Mouse (Mus musculus) hindbrain, embryonic 13.5 days (tissue): ENCODE measurements around the gene Gapdh. TPM values are rescaled to one million over a fixed set of nuclear protein-coding genes. Genes with fewer than 3 reads are reported as not detected.
A peak's percentile ranks its signal among the peaks of the same experiment; 100 is the strongest.

ENCODE experiments used
- ATAC-seq: fragments of 200-750 bp; cut with Nextera tagmentation; 2 replicates; pipeline ENCODE4 v1.8.0; 2017; ENCODE audit warnings: moderate TSS enrichment; ENCODE audit not compliant: low FRiP score
- H3K27ac ChIP-seq: fragments of 300-500 bp; sonication (generic); 2 replicates; pipeline ENCODE4 v1.5.1; 2015; ENCODE audit warnings: inconsistent platforms, mild to moderate bottlenecking, moderate library complexity
- H3K27me3 ChIP-seq: fragments of 300-500 bp; sonication (generic); 2 replicates; pipeline ENCODE4 v1.6.1; 2015; ENCODE audit warnings: mild to moderate bottlenecking, inconsistent platforms
- H3K36me3 ChIP-seq: fragments of 300-500 bp; sonication (generic); 2 replicates; pipeline ENCODE4 v1.6.1; 2015; ENCODE audit warnings: mild to moderate bottlenecking, inconsistent platforms
- H3K4me1 ChIP-seq: fragments of 300-500 bp; sonication (generic); replicated peaks from 2 replicates; pipeline ENCODE4 v1.6.1; 2015; ENCODE audit warnings: inconsistent platforms
- H3K4me2 ChIP-seq: fragments of 300-500 bp; sonication (generic); 2 replicates; pipeline ENCODE4 v1.6.1; 2015; ENCODE audit warnings: inconsistent platforms, mild to moderate bottlenecking, moderate library complexity
- H3K4me3 ChIP-seq: fragments of 300-500 bp; sonication (generic); 2 replicates; pipeline ENCODE4 v1.5.1; 2015; ENCODE audit warnings: mild to moderate bottlenecking, inconsistent platforms
- H3K9ac ChIP-seq: fragments of 300-500 bp; sonication (generic); 2 replicates; pipeline ENCODE4 v1.6.1; 2015; ENCODE audit warnings: mild to moderate bottlenecking, inconsistent platforms
- H3K9me3 ChIP-seq: fragments of 300-500 bp; sonication (generic); 2 replicates; pipeline ENCODE4 v1.6.1; 2016; ENCODE audit warnings: inconsistent platforms
- WGBS: fragments of 180-500 bp; shearing (Covaris S2); methylation state at CpG from one replicate; pipeline ENCODE4 v1.1.7; 2015; 5-methylcytosine and 5-hydroxymethylcytosine counted together
- polyA plus RNA-seq: library from polyadenylated mRNA; unstranded; fragments of >200 nt; fragmentation: Nextera tagmentation; extraction: Ambion mirVana; gene quantifications from 2 replicates; pipeline ENCODE4 v1.2.1, GENCODE M21; 2015

Gapdh gene
- polyA plus RNA-seq, 1 experiment from 2014 or later: 1,320 TPM

- Histone ChIP-seq H3K27me3 (no peaks in the 10 kb centered on the region), H3K36me3 (peaks cover 42% of the 10 kb centered on the region), H3K9ac (peak within 1 kb of the TSS; percentile 97), H3K4me1 (peaks cover 49% of the 10 kb centered on the region), H3K4me2 (peak within 1 kb of the TSS; percentile 95), H3K4me3 (peak within 1 kb of the TSS; percentile 90), H3K27ac (peak within 1 kb of the TSS; percentile 95), H3K9me3 (no peaks in the 10 kb centered on the region)
- peak; percentile 95 for ATAC-seq
- WGBS: 0% methylated on average over 16 of the region's 16 CpGs
These were observed 21.3 kb downstream of the Gapdh start, which contains the start of gene Iffo1 for GRCm38 (mm10) chr6:125145001-125145400. Iffo1 (plus strand) TSS chr6:125145241.

GRCm38 (mm10) chr6:125143904-125144303 lies 22.4 kb downstream of the Gapdh start:
- no peaks in the 10 kb centered on the region for H3K27me3 ChIP-seq
- whole genome bisulfite sequencing: 86% methylated on average over 9 of the region's 9 CpGs
- peaks cover 40% of the 10 kb centered on the region for H3K4me1 ChIP-seq
- no peaks in the 10 kb centered on the region for H3K9me3 ChIP-seq
- no peak for ATAC-seq
- H3K4me3 ChIP-seq: no peak overlapping the region
- no peak overlapping the region for H3K4me2 ChIP-seq
- H3K9ac ChIP-seq: no peak overlapping the region
- no peak overlapping the region; the same call in 1 of the 2 replicates for H3K27ac ChIP-seq
- H3K36me3 ChIP-seq: peaks cover 46% of the 10 kb centered on the region

- H3K4me2 ChIP-seq: no peak overlapping the region
- WGBS: 85% methylated on average over 3 of the region's 3 CpGs
- H3K36me3 ChIP-seq: peaks cover 53% of the 10 kb centered on the region
- no peak for ATAC-seq
- no peak overlapping the region for H3K9ac ChIP-seq
- peaks cover 32% of the 10 kb centered on the region for H3K4me1 ChIP-seq
- H3K4me3 ChIP-seq: no peak overlapping the region
- H3K27ac ChIP-seq: no peak overlapping the region
- H3K27me3 ChIP-seq: no peaks in the 10 kb centered on the region
- H3K9me3 ChIP-seq: no peaks in the 10 kb centered on the region
These were observed 23.1 kb downstream of the Gapdh start for GRCm38 (mm10) chr6:125143128-125143527.

- no peak for ATAC-seq
These were observed 23.8 kb downstream of the Gapdh start for GRCm38 (mm10) chr6:125142436-125142835.

GRCm38 (mm10) chr6:125139747-125140146 lies 26.5 kb downstream of the Gapdh start:
- no peaks in the 10 kb centered on the region for H3K27me3 ChIP-seq
- H3K36me3 ChIP-seq: peaks cover 84% of the 10 kb centered on the region
- H3K4me3 ChIP-seq: no peak overlapping the region
- H3K9ac ChIP-seq: no peak overlapping the region
- H3K27ac ChIP-seq: no peak overlapping the region
- H3K4me2 ChIP-seq: no peak overlapping the region
- peaks cover 5% of the 10 kb centered on the region for H3K4me1 ChIP-seq
- H3K9me3 ChIP-seq: no peaks in the 10 kb centered on the region
- no peak for ATAC-seq
- 97% methylated on average over 7 of the region's 7 CpGs for WGBS

More at GRCm38 (mm10) chr6:125142436-125142835, 23.8 kb downstream of the Gapdh start:
- Histone ChIP-seq H3K27ac (no peak overlapping the region), H3K9ac (no peak overlapping the region), H3K4me3 (no peak overlapping the region), H3K4me1 (peaks cover 25% of the 10 kb centered on the region), H3K27me3 (no peaks in the 10 kb centered on the region), H3K4me2 (no peak overlapping the region), H3K36me3 (peaks cover 60% of the 10 kb centered on the region), H3K9me3 (no peaks in the 10 kb centered on the region)
- WGBS: 95% methylated on average over 8 of the region's 8 CpGs

GRCm38 (mm10) chr6:125137002-125137671 lies 29.1 kb downstream of the Gapdh start:
- no peak for ATAC-seq
- 90% methylated on average over 19 of the region's 19 CpGs for WGBS
- Histone ChIP-seq H3K27ac (no peak overlapping the region), H3K9me3 (no peaks in the 10 kb centered on the region), H3K4me2 (no peak overlapping the region), H3K4me1 (peaks cover 14% of the 10 kb centered on the region), H3K36me3 (peaks cover 85% of the 10 kb centered on the region), H3K4me3 (no peak overlapping the region), H3K27me3 (no peaks in the 10 kb centered on the region), H3K9ac (0 out of 2 replicates have a peak overlapping the region, but pooled peaks have one; percentile 1)

GRCm38 (mm10) chr6:125132470-125132869 lies 33.8 kb downstream of the Gapdh start:
- Histone ChIP-seq H3K4me1 (peaks cover 19% of the 10 kb centered on the region), H3K27ac (no peak overlapping the region), H3K9ac (peak overlapping the region; percentile 88), H3K27me3 (no peaks in the 10 kb centered on the region), H3K4me3 (peak overlapping the region; percentile 71), H3K4me2 (peak overlapping the region; percentile 89), H3K9me3 (no peaks in the 10 kb centered on the region), H3K36me3 (peaks cover 69% of the 10 kb centered on the region)
- WGBS: 15% methylated on average over 11 of the region's 11 CpGs
- ATAC-seq: no peak

GRCm38 (mm10) chr6:125131302-125132156 lies 34.7 kb downstream of the Gapdh start, which contains the start of gene Nop2:
Nop2 (plus strand) TSS chr6:125131909.
- Histone ChIP-seq H3K4me3 (peak within 1 kb of the TSS; percentile 71), H3K4me2 (peak within 1 kb of the TSS; percentile 89), H3K27me3 (no peaks in the 10 kb centered on the region), H3K9me3 (no peaks in the 10 kb centered on the region), H3K9ac (peak within 1 kb of the TSS; percentile 88), H3K27ac (peak within 1 kb of the TSS; percentile 86), H3K4me1 (peaks cover 19% of the 10 kb centered on the region), H3K36me3 (peaks cover 70% of the 10 kb centered on the region)
- peak; percentile 97 for ATAC-seq
- WGBS: under 1% methylated on average over 66 of the region's 66 CpGs

- no peak for ATAC-seq
- H3K36me3 ChIP-seq: peaks cover 71% of the 10 kb centered on the region
- H3K27ac ChIP-seq: no peak overlapping the region
- H3K4me3 ChIP-seq: no peak overlapping the region
- no peak overlapping the region for H3K4me2 ChIP-seq
- H3K9ac ChIP-seq: no peak overlapping the region
- peaks cover 19% of the 10 kb centered on the region for H3K4me1 ChIP-seq
- H3K9me3 ChIP-seq: no peaks in the 10 kb centered on the region
- WGBS: 85% methylated on average over 20 of the region's 20 CpGs
- no peaks in the 10 kb centered on the region for H3K27me3 ChIP-seq
These were observed 36.4 kb downstream of the Gapdh start for GRCm38 (mm10) chr6:125129710-125130402.

- Histone ChIP-seq H3K9me3 (no peaks in the 10 kb centered on the region), H3K9ac (no peak overlapping the region), H3K27me3 (no peaks in the 10 kb centered on the region), H3K4me1 (peaks cover 19% of the 10 kb centered on the region), H3K4me3 (no peak overlapping the region), H3K27ac (no peak overlapping the region), H3K4me2 (no peak overlapping the region), H3K36me3 (peaks cover 71% of the 10 kb centered on the region)
- no peak for ATAC-seq
- WGBS: 93% methylated on average over 12 of the region's 12 CpGs
These were observed 37.5 kb downstream of the Gapdh start for GRCm38 (mm10) chr6:125128724-125129123.

GRCm38 (mm10) chr6:125119387-125119786 lies 46.9 kb downstream of the Gapdh start:
- Histone ChIP-seq H3K9ac (no peak overlapping the region), H3K4me1 (no peaks in the 10 kb centered on the region), H3K4me2 (no peak overlapping the region), H3K9me3 (no peaks in the 10 kb centered on the region), H3K27me3 (no peaks in the 10 kb centered on the region), H3K27ac (no peak overlapping the region), H3K36me3 (peaks cover 95% of the 10 kb centered on the region), H3K4me3 (no peak overlapping the region)
- no peak for ATAC-seq
- 95% methylated on average over 8 of the region's 8 CpGs for WGBS

- H3K4me1 ChIP-seq: no peaks in the 10 kb centered on the region
- WGBS: 95% methylated on average over 11 of the region's 11 CpGs
- H3K4me2 ChIP-seq: no peak overlapping the region
- H3K27ac ChIP-seq: no peak overlapping the region
- H3K4me3 ChIP-seq: no peak overlapping the region
- no peak for ATAC-seq
- H3K27me3 ChIP-seq: no peaks in the 10 kb centered on the region
- no peak overlapping the region for H3K9ac ChIP-seq
- H3K36me3 ChIP-seq: peaks cover 97% of the 10 kb centered on the region
- H3K9me3 ChIP-seq: no peaks in the 10 kb centered on the region
These were observed 53.7 kb downstream of the Gapdh start for GRCm38 (mm10) chr6:125112553-125112952.
